Mouse (Mus musculus): Measurements from ENCODE around the gene Qrfp. TPM values are rescaled to one million over a fixed set of nuclear protein-coding genes. Genes with fewer than 3 reads are reported as not detected.

Gene Qrfp
- polyA plus RNA-seq, 1 experiment = not detected

- Histone ChIP-seq H3K4me1 (ENCODE audit: control insufficient read depth, insufficient read depth, low read length) (peaks cover 7% of the 10 kb centered on the region; the same call in 1 of the 2 replicates), H3K27me3 (ENCODE audit: control insufficient read depth, insufficient read depth, low read length) (no peaks in the 10 kb centered on the region), H3K4me3 (replicated peaks; ENCODE audit: insufficient read depth, low read depth, low read length) (no peak overlapping the region), H3K27ac (ENCODE audit: insufficient read depth, low read length) (no peak overlapping the region)
- no peak for DNase-seq
- TF ChIP-seq CTCF (IDR thresholded peaks at IDR 0.05; ENCODE audit: borderline replicate concordance, insufficient read depth, low read depth, low read length) = no peak
- TF ChIP-seq POLR2A (IDR thresholded peaks at IDR 0.05; ENCODE audit: borderline replicate concordance, insufficient read depth, low read length) = no peak
Measured at GRCm38 (mm10) chr2:31757472-31757871, 52.9 kb downstream of the Qrfp start.

Other genes with a start within 250 kb of the Qrfp start
- gene Fubp3, start 237.9 kb downstream of the Qrfp start, polyA plus RNA-seq (2012; rRNA removed) = 36.3 and 43.6 TPM in 2 replicates
- not detected in 2 replicates for gene Prdm12, start 170.5 kb downstream of the Qrfp start, polyA plus RNA-seq (2012; rRNA removed)
- 25.0 and 26.8 TPM in 2 replicates for gene Exosc2, start 139.9 kb downstream of the Qrfp start, polyA plus RNA-seq (2012; rRNA removed)
- gene Abl1, start 122.2 kb downstream of the Qrfp start, polyA plus RNA-seq (2012; rRNA removed) = 42.6 and 45.0 TPM in 2 replicates
- 1.3 and 1.5 TPM in 2 replicates for gene Fibcd1, start 35.4 kb upstream of the Qrfp start, polyA plus RNA-seq (2012; rRNA removed)
- gene Lamc3, start 76.7 kb upstream of the Qrfp start, polyA plus RNA-seq (2012; rRNA removed) = 3.8 and 4.0 TPM in 2 replicates
- gene Aif1l, start 139.6 kb upstream of the Qrfp start, polyA plus RNA-seq (2012; rRNA removed) = 11.7 and 14.1 TPM in 2 replicates
- gene Nup214, start 163.9 kb upstream of the Qrfp start, polyA plus RNA-seq (2012; rRNA removed) = 43.7 and 47.0 TPM in 2 replicates

Measured in cerebellum, adult 2 months (tissue).